Mouse (Mus musculus) cortical plate, adult 2 months (tissue): ENCODE data around the gene Tmem140.

Experiments
- CTCF ChIP-seq: fragments of 200-500 bp; IDR thresholded peaks from 2 replicates; pipeline ENCODE4 v1.5.1; 2011; ENCODE audit warnings: mild to moderate bottlenecking, control low read depth, low read length; ENCODE audit not compliant: insufficient read depth; ENCODE audit errors: extremely low read depth
- POLR2A ChIP-seq: fragments of 200-500 bp; IDR thresholded peaks from 2 replicates; pipeline ENCODE4 v1.6.1; 2011; ENCODE audit warnings: mild to moderate bottlenecking, low read length, control low read depth; ENCODE audit not compliant: insufficient read depth; ENCODE audit errors: extremely low read depth

DNA sequence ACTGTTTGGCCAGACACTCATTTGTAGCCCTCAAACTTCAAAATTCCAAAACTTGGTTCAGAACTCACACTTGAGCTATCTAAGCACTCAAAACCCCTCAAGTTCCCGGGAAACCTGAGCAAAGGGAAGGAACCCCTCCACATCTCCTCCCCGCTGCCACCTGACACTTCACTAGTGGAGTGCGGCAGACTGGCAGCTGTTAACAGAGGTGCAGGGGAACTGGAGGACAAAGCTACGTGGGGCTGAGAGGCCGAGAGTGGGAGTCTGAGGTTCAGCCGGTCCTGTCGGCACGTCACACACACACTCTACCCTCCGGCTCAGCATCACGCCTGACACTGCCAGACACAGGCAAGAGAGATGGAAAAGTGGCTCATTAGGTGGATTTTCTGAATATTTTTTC, 40.9 kb downstream of the Tmem140 start:
- no peak for TF ChIP-seq POLR2A
- TF ChIP-seq CTCF = no peak
